Mouse (Mus musculus): ENCODE results near the gene Kcnh4. TPM values are rescaled to one million over a fixed set of nuclear protein-coding genes. Genes with fewer than 3 reads are reported as not detected.

Kcnh4 gene
- total RNA-seq, 1 experiment: 0.45 TPM

GRCm38 (mm10) chr11:100752294-100752693 lies 7.4 kb downstream of the Kcnh4 start:
- in situ Hi-C loops (cut with MboI; ENCODE audit: low sequenced_read_pairs in 2 of 2, unreplicated experiment in 2 of 2): no loop called here
- TF ChIP-seq HCFC1 (IDR thresholded peaks at IDR 0.05; ENCODE audit: borderline replicate concordance, insufficient read depth, low read length): no peak
- TF ChIP-seq ZC3H11A (IDR thresholded peaks at IDR 0.05; ENCODE audit: borderline replicate concordance, low read depth, low read length): no peak
- TF ChIP-seq CHD2 (IDR thresholded peaks at IDR 0.05; ENCODE audit: low read depth, low read length): no peak
- TF ChIP-seq MAFK (IDR thresholded peaks at IDR 0.05; ENCODE audit: insufficient read depth, low read depth, low read length): no peak
- TF ChIP-seq ZNF384 (IDR thresholded peaks at IDR 0.05; ENCODE audit: low read depth, low read length): no peak
- H3K9me3 ChIP-seq (ENCODE audit: control insufficient read depth, insufficient read depth, low read depth, low read length): no peaks in the 10 kb centered on the region
- H3K9ac ChIP-seq (ENCODE audit: insufficient read depth, low read depth, low read length, poor library complexity, severe bottlenecking): no peak overlapping the region
- peak overlapping the region in 1 of 2 experiments; percentile 8; a peak in 1 of 4 replicates for H3K4me3 ChIP-seq (ENCODE audit: insufficient read depth in 1 of 2, low read depth in 1 of 2, low read length in 2 of 2, poor library complexity in 1 of 2, severe bottlenecking in 1 of 2)
- DNase-seq (ENCODE audit: low read depth, low spot score): no peak
- no peaks in the 10 kb centered on the region for H3K36me3 ChIP-seq (ENCODE audit: control insufficient read depth, insufficient read depth, low read length, poor library complexity, severe bottlenecking)
- no peak overlapping the region for H3K27ac ChIP-seq (ENCODE audit: insufficient read depth, low read depth, low read length, poor library complexity, severe bottlenecking)
- no peaks in the 10 kb centered on the region for H3K4me1 ChIP-seq (ENCODE audit: control insufficient read depth in 2 of 2, insufficient read depth in 2 of 2, low read length in 2 of 2, poor library complexity in 1 of 2)

GRCm38 (mm10) chr11:100750127-100750526 lies 9.6 kb downstream of the Kcnh4 start:
- Histone ChIP-seq H3K4me1 (ENCODE audit: control insufficient read depth in 2 of 2, insufficient read depth in 2 of 2, low read length in 2 of 2, poor library complexity in 1 of 2) (peaks cover 4 to 9% of the 10 kb centered on the region in 2 experiments; a peak in 2 of 4 replicates), H3K9ac (ENCODE audit: insufficient read depth, low read depth, low read length, poor library complexity, severe bottlenecking) (no peak overlapping the region), H3K27ac (ENCODE audit: insufficient read depth, low read depth, low read length, poor library complexity, severe bottlenecking) (no peak overlapping the region), H3K36me3 (ENCODE audit: control insufficient read depth, insufficient read depth, low read length, poor library complexity, severe bottlenecking) (no peaks in the 10 kb centered on the region), H3K4me3 (ENCODE audit: insufficient read depth in 1 of 2, low read depth in 1 of 2, low read length in 2 of 2, poor library complexity in 1 of 2, severe bottlenecking in 1 of 2) (peak overlapping the region in 1 of 2 experiments; percentile 13; a peak in 2 of 4 replicates), H3K9me3 (ENCODE audit: control insufficient read depth, insufficient read depth, low read depth, low read length) (no peaks in the 10 kb centered on the region)
- no peak for TF ChIP-seq CHD2 (IDR thresholded peaks at IDR 0.05; ENCODE audit: low read depth, low read length)
- no peak for TF ChIP-seq MAFK (IDR thresholded peaks at IDR 0.05; ENCODE audit: insufficient read depth, low read depth, low read length)
- TF ChIP-seq ZNF384 (IDR thresholded peaks at IDR 0.05; ENCODE audit: low read depth, low read length): no peak
- no peak for TF ChIP-seq HCFC1 (IDR thresholded peaks at IDR 0.05; ENCODE audit: borderline replicate concordance, insufficient read depth, low read length)
- no peak for DNase-seq (ENCODE audit: low read depth, low spot score)
- in situ Hi-C loops (cut with MboI; ENCODE audit: low sequenced_read_pairs in 2 of 2, unreplicated experiment in 2 of 2): no loop called here

GRCm38 (mm10) chr11:100749469-100749868 lies 10.3 kb downstream of the Kcnh4 start:
- in situ Hi-C loops (cut with MboI; ENCODE audit: low sequenced_read_pairs in 2 of 2, unreplicated experiment in 2 of 2): no loop called here
- no peak for DNase-seq (ENCODE audit: low read depth, low spot score)
- H3K4me1 ChIP-seq (ENCODE audit: control insufficient read depth in 2 of 2, insufficient read depth in 2 of 2, low read length in 2 of 2, poor library complexity in 1 of 2): peaks cover 4 to 9% of the 10 kb centered on the region in 2 experiments; a peak in 2 of 4 replicates
- TF ChIP-seq CHD2 (IDR thresholded peaks at IDR 0.05; ENCODE audit: low read depth, low read length): no peak
- no peak for TF ChIP-seq ZNF384 (IDR thresholded peaks at IDR 0.05; ENCODE audit: low read depth, low read length)
- no peak for TF ChIP-seq ZC3H11A (IDR thresholded peaks at IDR 0.05; ENCODE audit: borderline replicate concordance, low read depth, low read length)
- H3K4me3 ChIP-seq (ENCODE audit: insufficient read depth in 1 of 2, low read depth in 1 of 2, low read length in 2 of 2, poor library complexity in 1 of 2, severe bottlenecking in 1 of 2): peak overlapping the region; percentile 46 to 49; a peak in 2 of 4 replicates
- no peaks in the 10 kb centered on the region for H3K9me3 ChIP-seq (ENCODE audit: control insufficient read depth, insufficient read depth, low read depth, low read length)
- no peaks in the 10 kb centered on the region for H3K36me3 ChIP-seq (ENCODE audit: control insufficient read depth, insufficient read depth, low read length, poor library complexity, severe bottlenecking)
- H3K27ac ChIP-seq (ENCODE audit: insufficient read depth, low read depth, low read length, poor library complexity, severe bottlenecking): no peak overlapping the region
- H3K9ac ChIP-seq (ENCODE audit: insufficient read depth, low read depth, low read length, poor library complexity, severe bottlenecking): peak overlapping the region; percentile 2; the same call in 1 of the 2 replicates

GRCm38 (mm10) chr11:100748620-100749019 lies 11.1 kb downstream of the Kcnh4 start:
- no peak for DNase-seq (ENCODE audit: low read depth, low spot score)
- no peak overlapping the region for H3K4me3 ChIP-seq (ENCODE audit: insufficient read depth in 1 of 2, low read depth in 1 of 2, low read length in 2 of 2, poor library complexity in 1 of 2, severe bottlenecking in 1 of 2)
- H3K36me3 ChIP-seq (ENCODE audit: control insufficient read depth, insufficient read depth, low read length, poor library complexity, severe bottlenecking): no peaks in the 10 kb centered on the region
- no peak overlapping the region for H3K9ac ChIP-seq (ENCODE audit: insufficient read depth, low read depth, low read length, poor library complexity, severe bottlenecking)
- H3K4me1 ChIP-seq (ENCODE audit: control insufficient read depth in 2 of 2, insufficient read depth in 2 of 2, low read length in 2 of 2, poor library complexity in 1 of 2): peaks cover 4 to 9% of the 10 kb centered on the region in 2 experiments; a peak in 2 of 4 replicates
- TF ChIP-seq ZC3H11A (IDR thresholded peaks at IDR 0.05; ENCODE audit: borderline replicate concordance, low read depth, low read length) (no peak), MAFK (IDR thresholded peaks at IDR 0.05; ENCODE audit: insufficient read depth, low read depth, low read length) (no peak), CHD2 (IDR thresholded peaks at IDR 0.05; ENCODE audit: low read depth, low read length) (no peak), ZNF384 (IDR thresholded peaks at IDR 0.05; ENCODE audit: low read depth, low read length) (no peak), HCFC1 (IDR thresholded peaks at IDR 0.05; ENCODE audit: borderline replicate concordance, insufficient read depth, low read length) (no peak)
- no peaks in the 10 kb centered on the region for H3K9me3 ChIP-seq (ENCODE audit: control insufficient read depth, insufficient read depth, low read depth, low read length)
- in situ Hi-C loops (cut with MboI; ENCODE audit: low sequenced_read_pairs in 2 of 2, unreplicated experiment in 2 of 2): no loop called here
- no peak overlapping the region for H3K27ac ChIP-seq (ENCODE audit: insufficient read depth, low read depth, low read length, poor library complexity, severe bottlenecking)

- H3K4me1 ChIP-seq (ENCODE audit: control insufficient read depth in 2 of 2, insufficient read depth in 2 of 2, low read length in 2 of 2, poor library complexity in 1 of 2): peaks cover 4 to 9% of the 10 kb centered on the region in 2 experiments; a peak in 2 of 4 replicates
- no peaks in the 10 kb centered on the region for H3K36me3 ChIP-seq (ENCODE audit: control insufficient read depth, insufficient read depth, low read length, poor library complexity, severe bottlenecking)
- H3K27ac ChIP-seq (ENCODE audit: insufficient read depth, low read depth, low read length, poor library complexity, severe bottlenecking): no peak overlapping the region
- no peak for DNase-seq (ENCODE audit: low read depth, low spot score)
- no peak overlapping the region for H3K4me3 ChIP-seq (ENCODE audit: insufficient read depth in 1 of 2, low read depth in 1 of 2, low read length in 2 of 2, poor library complexity in 1 of 2, severe bottlenecking in 1 of 2)
- in situ Hi-C loops (cut with MboI; ENCODE audit: low sequenced_read_pairs in 2 of 2, unreplicated experiment in 2 of 2): no loop called here
- TF ChIP-seq ZNF384 (IDR thresholded peaks at IDR 0.05; ENCODE audit: low read depth, low read length) (no peak), ZC3H11A (IDR thresholded peaks at IDR 0.05; ENCODE audit: borderline replicate concordance, low read depth, low read length) (no peak), MAFK (IDR thresholded peaks at IDR 0.05; ENCODE audit: insufficient read depth, low read depth, low read length) (no peak), CHD2 (IDR thresholded peaks at IDR 0.05; ENCODE audit: low read depth, low read length) (no peak), HCFC1 (IDR thresholded peaks at IDR 0.05; ENCODE audit: borderline replicate concordance, insufficient read depth, low read length) (no peak)
- no peak overlapping the region for H3K9ac ChIP-seq (ENCODE audit: insufficient read depth, low read depth, low read length, poor library complexity, severe bottlenecking)
- no peaks in the 10 kb centered on the region for H3K9me3 ChIP-seq (ENCODE audit: control insufficient read depth, insufficient read depth, low read depth, low read length)
Observed at GRCm38 (mm10) chr11:100747114-100747513, 12.6 kb downstream of the Kcnh4 start.

Measured in ES-E14 (cell line).